Mouse (Mus musculus): Measurements from ENCODE around the gene Csf3r.

GRCm38 (mm10) chr4:126090848-126091124 is 66.4 kb downstream of the Csf3r start:
- no peak for TF ChIP-seq CTCF (IDR thresholded peaks at IDR 0.05; ENCODE audit: insufficient read depth, low read depth, low read length)
- no peak for TF ChIP-seq POLR2A (IDR thresholded peaks at IDR 0.05; ENCODE audit: insufficient read depth, low read depth, low read length)
